In the genomic region with DNA sequence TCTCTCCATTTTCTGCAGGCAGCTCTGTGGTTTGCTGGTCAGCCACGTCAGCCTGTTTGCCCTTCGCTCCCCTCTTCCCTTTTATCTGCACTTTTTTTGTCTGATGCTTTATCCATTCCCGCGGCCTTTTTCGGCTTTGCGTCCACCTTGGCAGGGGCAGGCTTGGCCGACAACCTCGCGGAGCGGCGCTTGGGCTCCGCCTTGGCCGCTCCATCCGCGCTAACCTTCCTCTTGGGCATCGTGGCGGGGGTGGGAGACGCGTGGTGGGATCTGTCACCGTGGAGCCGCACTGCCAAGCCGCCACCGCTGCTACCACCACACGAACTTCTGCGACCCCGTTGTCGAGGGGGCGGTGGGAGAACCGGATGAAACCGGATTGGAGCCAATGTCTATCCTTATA, we compare ENCODE assay signal across 9 mouse cellular contexts. TPM values are rescaled to one million over a fixed set of nuclear protein-coding genes. Genes with fewer than 3 reads are reported as not detected.
DNase-seq lines count a peak whose midpoint lies in the region; ATAC-seq and TF ChIP-seq lines count a peak whose summit lies in the region.
"Not testable (repeated sequence)": the region's sequence is repeated elsewhere in the genome, so short reads cannot be mapped to it uniquely, and the experiment has no call there.
"Had no signal": no experiment of that assay in that cellular context is flagged by ENCODE, and none has a peak within 500 bp of the region (broad histone marks: within the 10 kb centered on the region; RNA-seq: fewer than 3 reads in every experiment).

No protein-coding gene starts in this region.

- not testable (repeated sequence) for H3K4me1 ChIP-seq in embryonic facial prominence, embryonic 10.5 days; forebrain, embryonic 16.5 days (replicated peaks; ENCODE audit: control insufficient read depth, insufficient read depth, low read length); hindbrain, embryonic 11.5 days (replicated peaks; ENCODE audit: control insufficient read depth, insufficient read depth, low read length); kidney, postnatal 0 days (replicated peaks; ENCODE audit: insufficient read depth, low read length); liver, embryonic 15.5 days (replicated peaks); midbrain, embryonic 15.5 days; stomach, embryonic 14.5 days (ENCODE audit: control insufficient read depth, insufficient read depth, low read length)

- H3K36me3 ChIP-seq in embryonic facial prominence, embryonic 10.5 days (replicated peaks); forebrain, embryonic 16.5 days (ENCODE audit: control insufficient read depth, insufficient read depth); hindbrain, embryonic 11.5 days (ENCODE audit: control insufficient read depth, insufficient read depth, low read length); kidney, postnatal 0 days (ENCODE audit: insufficient read depth, low read length); liver, embryonic 15.5 days (replicated peaks); midbrain, embryonic 15.5 days (replicated peaks); stomach, embryonic 14.5 days (ENCODE audit: control insufficient read depth, insufficient read depth, low read length): not testable (repeated sequence)

- TF ChIP-seq CTCF in kidney, postnatal 0 days (IDR thresholded peaks at IDR 0.05; ENCODE audit: low read depth): not testable (repeated sequence)

- H3K9ac ChIP-seq in forebrain, embryonic 16.5 days (replicated peaks; ENCODE audit: low read depth, low read length): peak overlapping the region; percentile 36; the same call in 1 of the 2 replicates
- 0 out of 2 replicates have a peak overlapping the region, but pooled peaks have one; percentile 40 for H3K9ac ChIP-seq in hindbrain, embryonic 11.5 days (ENCODE audit: low read depth, low read length)
- H3K9ac ChIP-seq in kidney, postnatal 0 days (ENCODE audit: low read depth, low read length); liver, embryonic 15.5 days; stomach, embryonic 14.5 days (replicated peaks; ENCODE audit: low read depth, low read length): not testable (repeated sequence)
- peak overlapping the region; percentile 40 for H3K9ac ChIP-seq in midbrain, embryonic 15.5 days

- peak overlapping the region; percentile 56 for H3K4me3 ChIP-seq in embryonic facial prominence, embryonic 10.5 days
- H3K4me3 ChIP-seq in forebrain, embryonic 16.5 days (replicated peaks; ENCODE audit: low read length): peak overlapping the region; percentile 31
- H3K4me3 ChIP-seq in hindbrain, embryonic 11.5 days (ENCODE audit: low read depth, low read length): peak overlapping the region; percentile 28
- H3K4me3 ChIP-seq in kidney, postnatal 0 days (replicated peaks; ENCODE audit: low read depth, low read length): 0 out of 2 replicates have a peak overlapping the region, but pooled peaks have one; percentile 22
- H3K4me3 ChIP-seq in liver, embryonic 15.5 days (replicated peaks): peak overlapping the region; percentile 20; the same call in 1 of the 2 replicates
- peak overlapping the region; percentile 35 for H3K4me3 ChIP-seq in midbrain, embryonic 15.5 days
- peak overlapping the region; percentile 22; the same call in 1 of the 2 replicates for H3K4me3 ChIP-seq in stomach, embryonic 14.5 days (ENCODE audit: low read depth, low read length)

- H3K4me2 ChIP-seq in forebrain, embryonic 16.5 days (ENCODE audit: low read length): peak overlapping the region; percentile 48
- H3K4me2 ChIP-seq in hindbrain, embryonic 11.5 days (replicated peaks; ENCODE audit: low read depth, low read length): peak overlapping the region; percentile 44
- peak overlapping the region; percentile 49 for H3K4me2 ChIP-seq in kidney, postnatal 0 days (ENCODE audit: low read length)
- peak overlapping the region; percentile 39; the same call in 1 of the 2 replicates for H3K4me2 ChIP-seq in liver, embryonic 15.5 days
- H3K4me2 ChIP-seq in midbrain, embryonic 15.5 days: peak overlapping the region; percentile 59
- H3K4me2 ChIP-seq in stomach, embryonic 14.5 days (replicated peaks; ENCODE audit: low read depth, low read length): peak overlapping the region; percentile 49

- WGBS in embryonic facial prominence, embryonic 10.5 days: 16% methylated on average over 30 of the region's 30 CpGs
- WGBS in forebrain, embryonic 16.5 days: 6% methylated on average over 30 of the region's 30 CpGs
- WGBS in hindbrain, embryonic 11.5 days: 16% methylated on average over 30 of the region's 30 CpGs
- 16% methylated on average over 30 of the region's 30 CpGs for WGBS in kidney, postnatal 0 days
- WGBS in liver, embryonic 15.5 days (ENCODE audit: insufficient replicate concordance): 13% methylated on average over 30 of the region's 30 CpGs
- 11% methylated on average over 30 of the region's 30 CpGs for WGBS in midbrain, embryonic 15.5 days
- 11% methylated on average over 30 of the region's 30 CpGs for WGBS in stomach, embryonic 14.5 days

- not testable (repeated sequence) for ATAC-seq in forebrain, embryonic 16.5 days; hindbrain, embryonic 11.5 days (ENCODE audit: low FRiP score); kidney, postnatal 0 days (replicated peaks; ENCODE audit: low FRiP score, low read depth); liver, embryonic 15.5 days (ENCODE audit: insufficient read depth); stomach, embryonic 14.5 days (ENCODE audit: insufficient number of reproducible peaks, insufficient read depth, low FRiP score, low read depth)
- 0 out of 2 replicates have a peak, but pooled peaks have one; percentile 30 for ATAC-seq in midbrain, embryonic 15.5 days (replicated peaks)

- not testable (repeated sequence) for H3K27ac ChIP-seq in embryonic facial prominence, embryonic 10.5 days (replicated peaks); forebrain, embryonic 16.5 days (ENCODE audit: low read length); hindbrain, embryonic 11.5 days (ENCODE audit: low read depth, low read length); kidney, postnatal 0 days; liver, embryonic 15.5 days (replicated peaks); midbrain, embryonic 15.5 days; stomach, embryonic 14.5 days (ENCODE audit: low read length)

- DNase-seq in adrenal gland, postnatal 25 days: peak; percentile 22
- DNase-seq in embryonic facial prominence, embryonic 10.5 days (ENCODE audit: low spot score): peak; percentile 37
- DNase-seq in hindbrain, embryonic 11.5 days (ENCODE audit: low spot score); kidney, postnatal 0 days (ENCODE audit: low spot score): not testable (repeated sequence)

- peaks cover 38% of the 10 kb centered on the region for H3K27me3 ChIP-seq in embryonic facial prominence, embryonic 10.5 days (replicated peaks; ENCODE audit: low read depth, poor library complexity, severe bottlenecking)
- H3K27me3 ChIP-seq in forebrain, embryonic 16.5 days (replicated peaks; ENCODE audit: control insufficient read depth, insufficient read depth, low read length); hindbrain, embryonic 11.5 days (ENCODE audit: control insufficient read depth, insufficient read depth, low read length); kidney, postnatal 0 days (ENCODE audit: insufficient read depth, low read length); midbrain, embryonic 15.5 days (replicated peaks); stomach, embryonic 14.5 days (ENCODE audit: control insufficient read depth, insufficient read depth, low read length): not testable (repeated sequence)
- peaks cover 18% of the 10 kb centered on the region for H3K27me3 ChIP-seq in liver, embryonic 15.5 days

- not testable (repeated sequence) for H3K9me3 ChIP-seq in embryonic facial prominence, embryonic 10.5 days; forebrain, embryonic 16.5 days (ENCODE audit: control insufficient read depth, low read length); hindbrain, embryonic 11.5 days (ENCODE audit: control insufficient read depth, low read length); kidney, postnatal 0 days (replicated peaks; ENCODE audit: low read length); liver, embryonic 15.5 days (replicated peaks); midbrain, embryonic 15.5 days; stomach, embryonic 14.5 days (ENCODE audit: control insufficient read depth, low read depth, low read length)

RNA-seq across cellular contexts. Expression of a gene that starts 24.7 kb away (rescaled TPM):
- not detected in 2 replicates for total RNA-seq in adrenal gland, postnatal 25 days (2021)
- polyA plus RNA-seq in embryonic facial prominence, embryonic 10.5 days (2016; fragmentation: Nextera tagmentation; extraction: Ambion mirVana): 0.20 and 0.29 TPM in 2 replicates
- polyA plus RNA-seq in forebrain, embryonic 16.5 days (2015; fragmentation: Nextera tagmentation; extraction: Ambion mirVana): 0.12 and 0.28 TPM in 2 replicates
- polyA plus RNA-seq in hindbrain, embryonic 11.5 days (2014; fragmentation: Nextera tagmentation; extraction: Ambion mirVana): 0.17 and 0.26 TPM in 2 replicates
- 0.68 and 0.75 TPM in 2 replicates for polyA plus RNA-seq in kidney, postnatal 0 days (2015; fragmentation: Nextera tagmentation; extraction: Ambion mirVana)
- 0.02 TPM in 1 of 2 replicates, not detected in the other for polyA plus RNA-seq in liver, embryonic 15.5 days (2015; fragmentation: Nextera tagmentation; extraction: Ambion mirVana)
- 0.29 and 0.39 TPM in 2 replicates for polyA plus RNA-seq in midbrain, embryonic 15.5 days (2015; fragmentation: Nextera tagmentation; extraction: Ambion mirVana)
- polyA plus RNA-seq in stomach, embryonic 14.5 days (2014; fragmentation: Nextera tagmentation; extraction: Ambion mirVana): 0.19 TPM in 1 of 2 replicates, not detected in the other
- polyA plus RNA-seq: erythroblast, embryonic 14.5 days had no signal
